Mouse (Mus musculus) gastrocnemius, postnatal 10 days (tissue): ENCODE data around the gene Irx6. TPM values are rescaled to one million over a fixed set of nuclear protein-coding genes. Genes with fewer than 3 reads are reported as not detected.

Source experiments
- DNase-seq: peaks from one replicate; pipeline ENCODE4 v3.0.0; 2021; ENCODE audit warnings: mixed read lengths
- long read RNA-seq, 2 experiments: library from polyadenylated mRNA; stranded (forward); transcript quantifications; one replicate each; pipeline ENCODE4 v2.0.0; 2021
- total RNA-seq, 2 experiments: library from RNA; stranded (reverse); gene quantifications; 2 replicates each; pipeline ENCODE4 v1.2.3; 2021

Gene Irx6
- total RNA-seq, result under 1 TPM in 1 of 2 experiments, not detected in 1; 0.07 TPM
- long read RNA-seq, experiment 1, result 0 reads
- long read RNA-seq, experiment 2, result 0 reads

GRCm38 (mm10) chr8:92674244-92675128 lies at the start of gene Irx6:
Gene Irx6, plus strand, starts transcription at chr8:92674288.
- no peak for DNase-seq

GRCm38 (mm10) chr8:92628711-92629650 lies 45.1 kb upstream of the Irx6 start:
- no peak for DNase-seq

GRCm38 (mm10) chr8:92633199-92633598 lies 40.9 kb upstream of the Irx6 start:
- no peak for DNase-seq

DNA sequence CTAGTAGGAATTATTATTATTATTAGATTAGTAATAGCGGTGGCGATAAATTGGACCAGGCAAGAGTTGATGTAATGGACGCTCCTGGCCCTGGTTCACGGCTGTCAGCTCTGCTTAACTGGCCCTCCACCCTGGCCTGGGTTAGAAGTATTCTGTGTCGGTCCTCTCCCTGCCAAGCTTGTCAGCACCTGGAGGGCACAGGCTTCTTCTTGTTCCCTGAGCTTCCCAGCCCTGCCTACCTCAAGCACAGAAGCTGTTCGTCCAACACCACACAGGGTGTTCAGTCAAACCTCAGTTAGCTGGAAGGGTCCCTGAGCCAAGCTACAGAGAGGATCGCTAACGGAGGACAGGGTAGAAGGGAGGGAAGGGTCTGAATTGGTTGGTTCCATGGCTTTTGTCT lies 33.3 kb upstream of the Irx6 start:
- DNase-seq, result no peak

- DNase-seq, result no peak
These were observed 27.5 kb upstream of the Irx6 start for GRCm38 (mm10) chr8:92646637-92647036.

DNA sequence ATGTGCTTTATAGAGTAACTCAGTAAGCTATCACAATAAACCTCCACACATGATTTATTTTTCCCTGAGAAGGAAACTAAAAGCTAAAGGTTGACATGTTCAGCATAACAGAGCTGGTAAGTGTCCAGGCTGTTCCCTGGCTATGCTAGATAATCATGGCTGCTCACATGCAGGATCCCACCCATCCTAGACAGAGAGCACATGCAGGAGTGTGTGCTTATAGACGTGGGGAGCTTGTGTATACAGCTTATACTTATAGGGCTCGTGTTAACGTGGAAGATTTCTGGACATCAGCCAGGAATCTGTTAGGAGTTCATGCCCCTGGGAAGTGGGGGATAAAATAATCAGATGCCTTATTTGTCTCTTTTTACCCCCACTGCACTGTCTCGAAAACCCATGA lies 9.9 kb upstream of the Irx6 start:
- no peak for DNase-seq

DNA sequence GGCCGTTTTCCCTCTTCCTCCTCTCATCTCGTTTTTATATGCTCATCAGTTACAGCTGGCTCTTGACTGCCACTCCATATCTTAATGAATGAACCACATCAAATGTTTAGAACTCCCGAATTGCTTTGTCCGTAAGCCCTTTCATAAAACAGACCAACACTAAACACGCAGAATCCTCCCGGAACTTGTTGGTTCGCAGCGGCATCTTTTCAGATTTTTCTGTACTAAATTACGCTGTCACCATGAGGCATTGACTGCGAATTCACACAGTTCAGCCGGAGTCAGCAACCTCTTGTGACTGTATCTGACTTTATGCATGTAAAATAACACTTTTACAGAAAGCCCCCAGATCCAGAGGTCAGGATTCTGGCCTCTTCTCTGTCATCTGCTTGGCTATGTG lies 3.9 kb upstream of the Irx6 start:
- no peak for DNase-seq

DNA sequence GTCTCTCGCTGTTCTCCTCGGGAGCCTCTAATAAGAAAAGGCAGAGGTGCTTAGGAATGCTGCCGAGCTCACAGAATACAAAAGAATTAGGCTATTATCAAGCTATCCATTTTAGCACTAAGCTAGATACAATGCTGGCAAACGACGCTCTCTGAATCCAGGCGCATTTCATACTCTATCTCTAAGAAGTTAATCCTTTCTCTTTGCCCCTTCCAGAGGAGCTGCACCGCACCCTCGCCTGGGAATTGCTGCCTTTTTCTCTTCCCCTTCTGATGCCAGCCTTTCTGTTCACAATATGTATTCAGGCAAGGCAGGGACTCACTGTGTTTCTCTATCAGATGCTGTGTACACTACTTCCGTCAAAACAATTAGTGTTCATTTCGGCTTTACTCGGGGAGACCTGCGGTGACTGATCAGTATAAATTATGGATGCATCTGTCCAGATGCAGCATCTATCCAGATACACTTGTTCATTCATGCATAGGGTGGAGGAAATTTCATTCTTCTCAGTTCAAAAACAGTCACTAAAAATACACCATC lies 3.4 kb upstream of the Irx6 start:
- DNase-seq, result no peak

- no peak for DNase-seq
These were observed 2.2 kb upstream of the Irx6 start for GRCm38 (mm10) chr8:92671892-92672291.

DNA sequence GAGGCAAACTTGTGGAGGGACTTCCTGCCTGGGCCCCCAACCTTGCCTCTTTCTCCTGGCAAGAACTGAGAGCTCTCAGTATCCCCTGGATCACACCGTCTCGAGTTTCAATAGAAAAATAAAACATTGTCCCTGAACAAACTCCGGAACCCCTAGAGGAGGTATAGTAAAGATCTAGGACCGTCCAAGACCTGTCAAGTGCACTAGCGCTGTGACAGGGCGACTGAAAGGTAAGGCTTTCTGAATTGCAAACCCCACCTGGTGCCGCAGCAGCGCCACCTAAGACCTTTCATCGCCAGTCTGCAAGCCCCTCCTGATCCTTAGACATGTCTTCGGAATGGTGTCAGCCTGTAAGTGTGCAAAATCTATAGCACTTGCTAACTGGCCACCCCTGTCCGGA lies 987 bp upstream of the Irx6 start:
- no peak for DNase-seq

DNA sequence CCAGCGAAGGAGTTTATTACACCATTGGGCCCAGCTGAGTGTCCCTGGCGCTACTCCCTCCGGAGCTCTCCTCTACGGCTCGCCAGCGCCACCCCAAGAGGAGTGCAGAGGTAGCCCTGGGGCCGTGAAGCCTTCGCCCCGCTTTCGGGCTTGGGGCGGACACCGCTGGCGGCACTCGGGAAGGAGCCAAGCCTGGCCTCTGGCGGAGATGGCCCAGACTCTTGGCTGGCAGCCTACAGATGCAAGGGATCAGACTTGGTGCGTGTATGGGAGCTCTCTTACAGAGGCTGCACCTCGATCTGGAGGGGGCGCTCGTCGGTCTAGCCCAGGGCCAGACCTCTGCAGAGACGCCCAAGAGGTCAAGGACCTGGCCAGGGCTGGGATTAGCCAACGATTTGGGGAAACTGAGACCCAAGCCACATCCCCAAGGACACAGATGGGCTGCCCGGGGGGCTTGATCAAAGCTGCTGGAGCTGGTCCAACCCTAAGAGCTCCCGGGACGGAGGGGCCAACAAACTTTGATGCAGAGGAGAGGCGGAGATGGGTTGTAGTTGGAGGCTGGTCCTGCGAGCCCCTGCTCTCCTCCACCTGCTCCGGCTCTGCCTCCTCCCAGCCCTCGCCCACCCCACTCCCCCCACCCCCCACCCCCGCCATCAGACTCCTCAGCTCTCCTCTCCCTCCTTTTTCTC lies 389 bp upstream of the Irx6 start:
- peak; percentile 44 for DNase-seq

GRCm38 (mm10) chr8:92678407-92678806 lies 4.3 kb downstream of the Irx6 start:
- no peak for DNase-seq

DNA sequence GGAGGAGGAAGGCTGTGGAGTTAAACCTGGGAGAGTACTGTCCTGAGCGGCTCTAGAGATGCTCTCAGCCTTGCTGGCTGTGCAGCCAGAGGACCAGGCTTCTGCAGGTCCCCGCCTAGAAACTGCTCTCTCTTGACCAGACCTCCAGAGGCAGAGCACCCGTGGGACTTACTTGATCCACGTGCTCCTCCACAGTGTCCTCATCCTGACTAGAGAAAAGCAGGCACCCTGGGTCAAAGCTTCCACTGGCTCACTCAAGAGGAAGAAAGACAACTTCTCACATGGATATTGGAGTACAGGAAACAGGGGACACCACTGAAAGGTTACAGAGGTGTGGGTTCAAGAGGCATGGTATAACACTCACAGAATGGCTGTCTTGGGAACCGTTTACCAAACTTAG lies 23.3 kb downstream of the Irx6 start:
- no peak for DNase-seq

GRCm38 (mm10) chr8:92698411-92698810 lies 24.3 kb downstream of the Irx6 start:
- no peak for DNase-seq

GRCm38 (mm10) chr8:92699922-92700540 lies 25.9 kb downstream of the Irx6 start:
- no peak for DNase-seq

- DNase-seq, result no peak
These were observed 29.3 kb downstream of the Irx6 start for GRCm38 (mm10) chr8:92703375-92703774.

- DNase-seq, result no peak
These were observed 32.2 kb downstream of the Irx6 start for GRCm38 (mm10) chr8:92706311-92706710.

GRCm38 (mm10) chr8:92713286-92713685 lies 39.2 kb downstream of the Irx6 start:
- DNase-seq, result no peak

DNA sequence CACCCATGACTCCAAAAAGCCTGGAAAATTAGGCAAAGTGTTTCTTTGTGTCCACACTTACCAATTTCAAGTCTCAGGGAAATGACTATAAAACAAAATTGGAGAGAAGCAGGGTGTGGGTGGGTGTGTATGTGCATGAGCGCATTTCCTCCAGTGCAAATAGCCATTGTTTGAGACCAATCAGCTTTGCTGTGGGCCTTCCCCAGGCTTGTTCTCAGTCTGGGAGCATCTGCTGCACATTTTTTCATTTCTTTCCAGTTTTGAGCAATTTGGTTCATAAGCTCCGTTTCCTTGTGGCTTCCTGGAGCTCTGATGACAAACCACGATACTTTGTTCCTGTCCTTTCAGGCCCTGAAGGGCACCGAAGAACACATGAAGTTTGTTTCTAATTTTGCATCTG lies 43.3 kb downstream of the Irx6 start:
- no peak for DNase-seq

DNA sequence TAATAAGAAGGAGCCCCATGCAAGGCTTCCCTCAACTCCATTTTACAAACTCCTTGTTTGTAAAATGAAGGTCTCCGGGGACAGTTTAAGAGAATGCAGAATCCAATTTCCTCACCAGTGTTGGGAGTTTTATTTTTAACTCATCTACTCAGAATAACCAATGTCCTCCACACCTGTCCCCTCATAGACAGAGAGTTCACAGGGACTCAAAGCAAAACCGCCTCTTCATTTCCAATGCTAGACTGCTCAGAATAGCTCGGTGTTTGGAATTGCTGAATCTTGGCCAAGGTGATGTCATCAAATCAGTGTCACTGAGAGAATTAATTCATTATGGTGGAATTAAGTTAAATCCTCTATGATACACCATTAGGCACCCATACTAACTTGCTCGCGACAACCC lies 44.0 kb downstream of the Irx6 start:
- DNase-seq, result no peak

GRCm38 (mm10) chr8:92721266-92721935 lies 47.3 kb downstream of the Irx6 start:
- DNase-seq, result peak; percentile 45
